Mouse (Mus musculus) heart, postnatal 10 days (tissue): ENCODE data around the gene Rab38. TPM values are rescaled to one million over a fixed set of nuclear protein-coding genes. Genes with fewer than 3 reads are reported as not detected.

Experiments
- DNase-seq, 2 experiments: peaks; one replicate each; pipeline ENCODE4 v3.0.0; 2021
- intact Hi-C: fragments of 180-260 bp; cut with DNase I; formaldehyde crosslinking; loops from one replicate; pipeline ENCODE4 v1.15.1; 2025
- total RNA-seq, 2 experiments: library from RNA; stranded (reverse); gene quantifications; 2 replicates each; pipeline ENCODE4 v1.2.3; 2021

Gene Rab38
- total RNA-seq, 2 experiments from 2014 or later = 0.29 TPM; not detected in 1

- DNase-seq = no peak
- intact Hi-C loops = no loop called here
Observed at GRCm38 (mm10) chr7:88509748-88510147, 79.7 kb downstream of the Rab38 start.

- no peak for DNase-seq
- intact Hi-C loops = no loop called here
Observed at GRCm38 (mm10) chr7:88522481-88522880, 92.4 kb downstream of the Rab38 start.

GRCm38 (mm10) chr7:88527100-88527671 is 97.1 kb downstream of the Rab38 start:
- intact Hi-C loops = no loop called here
- no peak for DNase-seq

- no peak for DNase-seq
- intact Hi-C loops = no loop called here
Observed at GRCm38 (mm10) chr7:88536127-88536531, 106.1 kb downstream of the Rab38 start.

GRCm38 (mm10) chr7:88536743-88537142 is 106.7 kb downstream of the Rab38 start:
- DNase-seq = no peak
- intact Hi-C loops = no loop called here

Other genes with a start within 250 kb of the Rab38 start
- gene Ctsc, start 152.2 kb upstream of the Rab38 start, total RNA-seq = 10 to 100 TPM; 25.9 to 27.9 TPM